Mouse (Mus musculus) left cerebral cortex, adult 9 months (tissue): ENCODE results near the gene Dhx37.

Experiments used
- DNase-seq, 2 experiments: peaks; one replicate each; pipeline ENCODE4 v3.0.0; 2022; ENCODE audit warnings: low spot score in 2 of 2

Dhx37 gene

GRCm38 (mm10) chr5:125433793-125434337, at the start of gene Dhx37:
TSS of gene Dhx37 (minus strand) at chr5:125434121.
- DNase-seq = peak; percentile 82 to 94

GRCm38 (mm10) chr5:125482474-125482873, 48.6 kb upstream of the Dhx37 start:
- no peak for DNase-seq

- DNase-seq = no peak
Measured at GRCm38 (mm10) chr5:125480434-125481231, 46.7 kb upstream of the Dhx37 start.

GRCm38 (mm10) chr5:125479376-125479775, 45.5 kb upstream of the Dhx37 start:
- no peak for DNase-seq

GRCm38 (mm10) chr5:125478037-125478436, 44.1 kb upstream of the Dhx37 start:
- DNase-seq = no peak

- DNase-seq = no peak
Measured at GRCm38 (mm10) chr5:125477533-125477932, 43.6 kb upstream of the Dhx37 start.

- DNase-seq = no peak
Measured at GRCm38 (mm10) chr5:125476799-125477198, 42.9 kb upstream of the Dhx37 start.

- DNase-seq = peak in 1 of 2 experiments; percentile 39
Measured at GRCm38 (mm10) chr5:125476286-125476625, 42.3 kb upstream of the Dhx37 start.

- peak; percentile 88 to 98 for DNase-seq
Measured at GRCm38 (mm10) chr5:125475601-125476285, 41.8 kb upstream of the Dhx37 start, which contains the start of gene Aacs. TSS of gene Aacs (plus strand) at chr5:125475814.

- no peak for DNase-seq
Measured at GRCm38 (mm10) chr5:125475030-125475429, 41.1 kb upstream of the Dhx37 start.

GRCm38 (mm10) chr5:125472796-125473475, 39.0 kb upstream of the Dhx37 start:
- no peak for DNase-seq

- no peak for DNase-seq
Measured at GRCm38 (mm10) chr5:125470713-125471112, 36.8 kb upstream of the Dhx37 start.

- no peak for DNase-seq
Measured at GRCm38 (mm10) chr5:125467261-125467660, 33.3 kb upstream of the Dhx37 start.

GRCm38 (mm10) chr5:125466483-125466882, 32.6 kb upstream of the Dhx37 start:
- DNase-seq = no peak

GRCm38 (mm10) chr5:125465701-125466106, 31.8 kb upstream of the Dhx37 start:
- peak; percentile 96 to 99 for DNase-seq

- DNase-seq = no peak
Measured at GRCm38 (mm10) chr5:125465192-125465591, 31.3 kb upstream of the Dhx37 start.

- DNase-seq = peak in 1 of 2 experiments; percentile 32
Measured at GRCm38 (mm10) chr5:125461868-125462445, 28.0 kb upstream of the Dhx37 start.

- DNase-seq = no peak
Measured at GRCm38 (mm10) chr5:125460574-125460973, 26.7 kb upstream of the Dhx37 start.

GRCm38 (mm10) chr5:125457538-125457937, 23.6 kb upstream of the Dhx37 start:
- DNase-seq = no peak

- DNase-seq = no peak
Measured at GRCm38 (mm10) chr5:125456100-125456499, 22.2 kb upstream of the Dhx37 start.

GRCm38 (mm10) chr5:125452573-125452972, 18.7 kb upstream of the Dhx37 start:
- no peak for DNase-seq

GRCm38 (mm10) chr5:125449306-125449705, 15.4 kb upstream of the Dhx37 start:
- peak in 1 of 2 experiments; percentile 27 for DNase-seq
